Mouse (Mus musculus): ENCODE measurements around the gene 5031439G07Rik.
"Not testable (repeated sequence)": the region's sequence is repeated elsewhere in the genome, so short reads cannot be mapped to it uniquely, and the experiment has no call there.

5031439G07Rik gene

DNA sequence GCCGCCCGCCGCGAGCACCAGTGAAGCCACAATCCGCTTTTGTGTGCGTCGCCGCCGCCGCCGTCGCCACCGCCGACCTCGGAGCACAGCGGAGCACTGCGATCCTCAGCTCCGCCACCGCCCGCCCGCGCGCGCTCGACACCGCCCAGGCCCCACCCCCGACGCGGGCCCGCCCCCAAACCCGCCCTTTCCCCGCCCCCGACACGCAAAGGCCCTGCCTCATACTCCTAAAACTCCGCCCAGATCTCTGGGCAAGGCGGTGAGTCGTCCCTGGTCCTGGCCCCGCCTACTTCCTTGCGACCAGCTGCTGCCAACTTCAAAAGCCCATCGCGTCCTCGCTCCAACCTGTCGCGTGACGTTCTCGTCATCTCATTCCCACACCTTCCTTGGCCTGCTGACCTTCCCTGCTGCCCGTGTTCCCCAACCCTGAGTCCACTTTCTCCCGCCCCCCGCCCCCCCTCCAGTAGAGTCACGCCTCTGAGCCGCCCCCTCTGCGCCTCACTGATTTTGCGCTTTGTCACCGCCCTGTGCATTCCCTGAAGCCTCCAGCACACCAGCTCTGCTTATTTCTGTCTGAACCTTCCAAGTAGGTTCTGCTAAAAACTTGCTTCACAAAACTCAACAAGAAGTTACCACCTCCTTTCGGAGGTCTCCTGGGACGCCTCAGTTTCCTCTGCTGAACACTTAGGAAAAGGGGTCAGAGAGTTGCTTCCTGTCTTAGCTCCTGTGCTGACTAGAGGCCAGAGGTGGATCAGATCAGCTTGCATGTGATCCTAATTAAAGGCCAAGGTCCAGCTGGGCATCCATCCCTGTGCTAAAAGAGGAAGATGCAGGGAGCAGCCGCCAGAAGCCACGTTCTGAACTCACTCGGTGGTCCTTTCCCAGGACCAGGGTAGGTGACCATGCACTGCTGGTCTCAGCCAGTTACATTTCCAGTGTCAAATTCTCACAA is at the start of gene 5031439G07Rik:
5031439G07Rik (minus strand) TSS at position 678 of the 952 bp plus-strand sequence.
- DNase-seq (ENCODE audit: low read depth, low spot score) = peak; percentile 90

DNA sequence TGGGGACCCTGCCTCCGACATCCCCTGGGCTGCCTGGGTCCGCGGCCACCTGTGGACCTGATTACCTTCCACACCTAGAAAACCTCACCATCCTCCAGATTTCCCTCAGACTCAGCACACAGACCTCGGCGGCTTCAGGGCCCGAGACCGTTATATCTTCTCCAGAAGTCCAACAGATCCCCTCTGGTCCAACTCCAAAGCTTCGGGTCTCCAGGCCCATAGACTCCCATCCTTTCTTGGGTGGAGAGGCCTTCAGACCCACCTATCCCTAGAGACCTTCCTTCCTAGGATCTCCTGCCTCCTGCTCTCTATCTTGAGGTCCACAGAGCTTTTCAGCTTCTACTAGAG is 49.0 kb upstream of the 5031439G07Rik start:
- DNase-seq (ENCODE audit: low read depth, low spot score) = no peak

DNA sequence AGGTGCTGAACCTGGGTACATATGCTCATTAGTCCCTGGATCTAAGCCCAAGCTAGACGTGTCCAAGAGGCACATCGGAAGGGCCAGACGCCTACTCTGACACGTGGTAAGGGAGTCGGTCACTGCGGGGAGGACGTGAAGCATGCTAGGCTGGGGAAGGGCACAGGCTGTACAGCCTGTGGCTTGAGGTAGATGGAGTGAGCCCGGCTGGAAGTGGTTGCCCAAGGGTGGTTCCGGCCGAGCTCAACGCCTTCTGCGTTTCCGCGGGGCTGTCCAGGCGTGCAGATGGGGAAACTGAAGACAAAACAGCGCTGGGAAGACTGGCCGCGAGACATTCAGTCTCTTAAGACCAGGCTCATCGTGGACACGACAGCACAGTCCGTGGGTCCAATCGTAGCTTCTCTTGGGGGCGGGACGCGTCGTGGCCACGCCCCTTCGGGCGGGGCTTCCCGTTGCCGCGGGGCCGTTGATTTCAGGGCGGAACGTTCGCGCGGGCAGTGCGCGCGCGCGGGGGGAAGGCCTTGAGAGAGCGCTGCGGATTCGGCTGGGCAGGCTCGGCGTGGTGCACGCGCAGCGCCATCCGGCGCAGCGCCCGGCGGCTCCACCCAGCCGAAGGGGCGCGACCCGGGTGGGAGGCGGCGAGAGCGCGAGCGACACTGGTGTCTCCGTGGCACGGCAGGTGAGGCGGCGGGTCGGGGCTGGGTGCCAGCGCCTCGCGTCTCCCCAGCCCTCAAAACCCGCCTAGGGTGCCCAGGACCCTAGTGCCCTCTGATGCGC is 48.4 kb upstream of the 5031439G07Rik start:
- DNase-seq (ENCODE audit: low read depth, low spot score) = peak; percentile 87

DNA sequence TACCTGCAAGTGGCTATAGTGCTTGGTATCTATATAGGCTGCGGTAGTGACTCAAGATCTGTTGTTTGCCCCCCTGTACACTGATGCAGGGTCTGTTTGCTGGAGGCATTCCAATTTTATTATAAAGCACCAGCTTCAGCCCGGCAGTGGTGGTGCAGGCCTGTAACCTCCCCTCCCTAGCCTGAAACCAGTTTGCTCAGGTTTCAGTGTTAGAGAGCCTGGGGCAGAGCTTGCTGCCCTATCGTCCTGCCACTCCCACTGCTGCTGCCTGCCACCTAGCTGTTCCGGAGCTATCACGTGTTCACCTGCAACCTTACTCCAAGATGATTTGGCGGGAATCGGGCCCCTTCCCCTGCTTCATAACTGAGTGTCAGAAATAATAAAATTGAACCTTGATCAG is 45.6 kb upstream of the 5031439G07Rik start:
- DNase-seq (ENCODE audit: low read depth, low spot score) = not testable (repeated sequence)

DNA sequence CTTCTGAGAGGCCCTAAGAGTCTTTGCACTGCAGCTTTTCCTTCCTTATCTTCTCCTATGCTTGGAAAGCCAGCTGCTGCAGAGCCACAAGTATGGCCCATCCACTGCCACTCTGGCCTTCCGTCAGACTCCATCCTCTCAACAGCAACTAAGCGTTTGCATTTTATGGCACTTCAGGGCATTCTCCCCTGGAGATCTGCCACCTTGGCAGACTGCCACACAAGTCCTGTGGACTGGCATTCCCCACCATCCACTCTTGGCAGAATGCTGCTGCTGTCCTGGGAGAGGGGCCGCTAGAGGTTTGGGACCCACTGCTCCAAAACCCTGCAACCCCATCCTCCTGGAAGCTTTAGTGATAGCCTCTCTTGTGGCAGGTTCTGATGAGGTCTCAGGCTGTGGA is 43.5 kb upstream of the 5031439G07Rik start:
- no peak for DNase-seq (ENCODE audit: low read depth, low spot score)

DNA sequence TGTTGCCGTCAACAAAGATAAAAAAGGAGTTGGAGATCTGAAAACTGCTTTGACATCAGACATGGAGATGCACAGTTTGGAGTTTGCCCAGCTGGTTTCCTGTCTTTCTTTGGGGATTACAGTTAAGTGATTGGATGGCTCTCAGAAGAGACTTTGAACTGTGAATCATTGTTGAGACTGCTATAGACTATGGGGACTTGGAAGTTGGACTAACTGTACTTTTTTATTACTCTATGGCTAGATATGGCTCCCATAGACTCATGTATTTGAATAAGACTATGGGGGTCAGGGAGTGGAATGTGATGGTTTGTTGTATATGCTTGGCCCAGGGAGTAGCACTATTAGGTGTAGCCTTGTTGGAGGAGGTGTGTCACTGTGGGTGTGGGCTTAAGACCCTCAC is 42.3 kb upstream of the 5031439G07Rik start:
- not testable (repeated sequence) for DNase-seq (ENCODE audit: low read depth, low spot score)

DNA sequence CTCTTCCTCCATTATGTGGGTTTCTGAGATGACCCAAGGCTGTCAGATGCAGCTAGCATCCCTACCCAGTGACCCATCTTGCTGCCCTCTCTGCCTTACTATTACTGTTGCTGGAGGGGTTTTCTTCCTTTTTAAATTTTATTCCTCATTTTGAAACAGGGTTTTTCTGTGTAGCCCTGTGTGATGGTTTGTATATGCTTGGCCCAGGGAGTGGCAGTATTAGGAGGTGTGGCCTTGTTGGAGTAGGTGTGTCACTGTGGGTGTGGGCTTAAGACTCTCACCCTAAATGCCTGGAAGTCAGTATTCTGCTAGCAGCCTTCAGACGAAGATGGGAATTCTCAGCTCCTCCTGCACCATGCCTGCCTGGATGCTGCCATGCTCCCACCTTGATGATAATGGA is 40.3 kb upstream of the 5031439G07Rik start, which contains the start of gene Fam118a:
Fam118a (plus strand) TSS at position 301 of the 400 bp plus-strand sequence.
- DNase-seq (ENCODE audit: low read depth, low spot score) = not testable (repeated sequence)

DNA sequence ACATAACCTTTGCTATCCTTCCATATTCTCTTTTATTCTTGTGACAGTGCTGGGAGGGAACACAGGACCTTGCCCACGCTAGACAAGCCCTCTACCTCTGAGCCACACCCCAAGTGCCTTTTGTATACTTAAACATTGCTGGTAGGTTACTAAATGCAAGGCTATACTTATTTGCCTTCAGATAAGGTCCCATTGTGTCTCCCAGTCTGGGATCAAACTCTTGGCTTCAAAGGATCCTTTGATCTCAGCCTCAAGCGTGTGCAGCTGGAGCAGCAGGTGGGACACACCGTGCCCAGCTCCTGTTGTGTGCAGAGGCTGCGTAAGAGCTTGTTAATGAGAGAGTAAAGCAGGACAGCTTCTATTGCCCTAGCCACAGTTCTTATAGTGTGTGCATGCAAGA is 39.4 kb upstream of the 5031439G07Rik start:
- DNase-seq (ENCODE audit: low read depth, low spot score) = peak; percentile 47

DNA sequence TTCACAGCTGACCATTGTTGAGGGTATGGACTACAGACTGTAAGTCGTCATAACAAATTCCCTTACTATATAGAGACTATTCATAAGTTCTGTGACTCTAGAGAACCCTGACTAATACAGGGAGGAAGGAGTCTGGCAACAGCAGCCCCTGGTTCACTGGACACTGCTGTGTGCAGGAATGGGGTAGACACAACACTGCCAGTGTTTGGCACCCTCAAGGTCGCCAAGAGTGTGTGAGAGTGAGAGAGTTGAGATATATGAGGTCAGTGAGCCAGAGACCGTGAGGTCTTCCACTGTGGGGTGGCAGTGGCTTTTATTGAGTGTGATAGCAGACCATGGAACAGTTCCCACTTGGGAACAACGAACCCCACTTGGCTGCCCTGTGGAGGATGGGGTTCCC is 37.8 kb upstream of the 5031439G07Rik start:
- DNase-seq (ENCODE audit: low read depth, low spot score) = no peak

DNA sequence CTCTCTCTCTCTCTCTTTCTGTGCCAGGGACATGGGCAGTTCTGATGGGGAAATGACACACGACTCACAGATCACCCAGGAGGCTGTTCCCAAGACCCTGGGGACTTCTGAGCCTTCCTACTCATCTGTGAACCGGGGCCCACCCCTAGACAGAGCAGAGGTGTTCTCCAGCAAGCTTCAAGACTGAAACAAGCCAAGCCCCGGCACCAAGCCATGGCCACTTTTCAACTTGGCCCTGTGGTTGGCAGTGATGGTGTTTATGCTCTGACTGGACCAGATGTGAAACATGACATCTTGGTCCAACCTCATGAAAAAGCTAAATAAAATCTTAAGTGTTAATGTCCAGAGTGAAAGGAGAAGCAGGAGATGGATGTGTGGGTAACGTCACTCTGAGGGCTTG is 33.9 kb upstream of the 5031439G07Rik start:
- DNase-seq (ENCODE audit: low read depth, low spot score) = no peak

DNA sequence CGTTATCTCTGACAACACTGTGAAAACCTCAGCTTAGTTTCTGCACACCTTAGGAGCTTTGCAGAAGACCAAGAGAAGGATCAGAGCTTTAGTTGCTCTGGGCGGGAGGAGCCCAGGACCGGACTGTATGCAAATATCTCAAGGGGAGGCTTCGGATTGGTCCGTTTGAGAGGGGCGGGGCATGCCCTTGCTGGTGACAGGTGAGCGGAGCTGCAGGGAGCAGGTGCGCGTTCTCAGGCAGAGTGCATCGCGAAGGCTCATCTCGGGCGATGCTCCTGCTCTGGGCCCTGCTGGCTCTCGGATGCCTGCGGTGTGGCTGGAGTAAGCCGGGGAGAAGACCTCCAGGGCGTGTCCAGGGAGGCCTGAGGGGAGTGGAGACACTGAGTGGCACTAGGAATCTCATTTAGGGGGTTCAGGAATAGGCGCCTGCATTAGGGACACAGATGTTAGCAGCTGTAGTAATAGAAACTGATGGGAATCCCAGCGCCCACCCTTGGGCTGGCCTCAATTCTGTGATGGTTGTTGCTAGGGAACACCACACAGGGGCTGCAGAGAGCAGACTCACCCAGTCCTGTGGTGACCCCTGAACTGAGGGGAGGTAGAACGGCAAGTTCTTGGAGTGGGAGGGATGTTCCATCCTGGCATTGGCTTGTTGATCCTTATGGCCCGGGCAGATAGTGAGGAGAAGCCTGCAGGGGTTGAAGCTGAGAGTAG is 28.8 kb upstream of the 5031439G07Rik start, which contains the start of gene Upk3a:
Upk3a (plus strand) TSS at position 191 of the 714 bp plus-strand sequence.
- no peak for DNase-seq (ENCODE audit: low read depth, low spot score)

DNA sequence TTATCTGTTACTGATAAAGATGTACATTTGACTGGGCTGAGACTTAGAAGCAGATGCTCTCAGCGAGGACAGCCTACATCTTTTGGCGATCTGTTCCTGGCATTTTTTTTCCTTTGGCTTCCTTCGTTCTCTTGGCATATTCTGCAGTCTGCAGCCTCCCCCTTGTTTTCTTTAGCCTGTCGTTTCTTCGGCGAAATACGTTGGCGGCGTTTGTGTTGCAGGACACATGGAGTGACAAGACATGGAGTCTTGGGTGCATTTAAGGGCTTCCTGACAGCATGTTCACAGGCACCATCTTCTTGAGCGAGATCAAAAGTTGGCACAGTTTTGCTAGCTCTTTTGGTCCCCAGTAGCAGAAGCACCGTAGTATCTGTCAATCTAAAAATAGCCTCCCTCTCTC is 27.4 kb upstream of the 5031439G07Rik start:
- DNase-seq (ENCODE audit: low read depth, low spot score) = no peak

DNA sequence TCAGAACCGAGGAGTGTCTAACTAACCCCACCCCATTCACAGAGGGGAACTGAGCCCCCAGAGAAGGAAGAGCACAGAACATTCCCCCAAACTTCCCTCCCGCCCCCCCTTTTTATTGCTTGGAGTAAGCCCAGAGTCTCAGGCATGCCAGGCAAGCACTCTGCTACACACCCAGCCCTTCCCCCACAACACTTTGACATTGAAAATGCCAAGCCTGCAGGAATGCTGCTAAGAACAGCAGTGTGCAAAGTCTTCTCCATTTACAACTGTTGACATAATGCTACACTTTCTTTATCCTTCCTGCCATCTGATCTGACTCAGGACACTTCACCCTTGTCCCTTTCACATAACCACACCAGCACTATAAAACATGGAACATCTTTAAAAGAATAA is 24.3 kb upstream of the 5031439G07Rik start:
- DNase-seq (ENCODE audit: low read depth, low spot score) = no peak

DNA sequence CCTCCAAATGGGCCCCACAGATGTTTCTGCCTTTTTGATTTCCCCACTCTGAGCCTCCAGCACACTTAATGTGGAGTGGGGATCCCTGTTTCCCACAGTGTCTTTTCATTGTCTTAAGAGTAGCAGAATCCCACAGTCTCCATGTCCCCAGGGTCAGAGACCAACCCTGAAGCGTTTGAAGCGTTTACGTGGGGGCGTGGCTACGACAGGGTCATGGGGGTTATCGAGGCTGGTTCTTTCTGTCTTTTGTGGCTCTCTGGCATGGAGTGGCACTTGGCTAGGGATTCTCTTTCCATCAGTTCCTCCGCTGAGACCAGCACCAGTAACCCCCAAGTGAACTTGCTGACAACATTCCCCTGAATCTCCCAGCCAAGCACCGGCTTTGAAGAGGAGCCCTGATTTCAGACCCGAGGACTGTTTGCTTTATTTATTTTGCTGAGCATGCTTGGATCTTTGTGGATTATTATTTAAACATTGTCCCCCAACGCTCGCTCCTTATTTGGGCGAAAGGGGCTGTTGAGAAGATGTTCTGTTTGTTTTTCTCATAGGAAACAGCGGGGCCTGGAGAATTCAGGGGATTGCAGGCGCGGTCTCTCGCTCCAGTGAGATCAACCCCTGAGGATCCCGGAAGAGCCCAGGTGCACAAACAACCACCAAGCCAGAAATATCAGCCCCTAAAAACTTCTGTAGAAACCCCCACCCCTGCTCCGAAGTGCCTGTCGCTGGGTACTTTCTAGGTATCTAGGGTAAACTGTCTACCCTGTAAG is 23.7 kb upstream of the 5031439G07Rik start:
- DNase-seq (ENCODE audit: low read depth, low spot score) = no peak

DNA sequence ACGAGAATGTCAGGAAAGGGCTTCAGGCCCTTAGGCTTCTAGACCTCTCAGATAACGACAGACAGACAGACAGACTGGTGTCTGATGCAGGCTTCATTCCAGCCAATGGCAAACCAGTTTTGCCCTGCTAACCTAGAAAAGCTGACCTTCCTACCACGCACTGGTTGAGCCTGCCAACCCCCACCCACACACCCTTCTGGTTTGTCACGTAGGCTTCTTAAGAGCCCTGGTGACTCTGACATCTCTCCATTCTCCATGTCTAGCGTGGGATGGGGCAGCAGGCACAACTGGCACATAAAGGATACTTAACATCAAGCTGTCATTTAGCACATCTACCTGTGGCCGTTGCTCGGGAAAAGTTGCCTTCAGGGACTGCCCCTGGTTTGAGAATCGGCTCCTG is 21.3 kb upstream of the 5031439G07Rik start:
- no peak for DNase-seq (ENCODE audit: low read depth, low spot score)

DNA sequence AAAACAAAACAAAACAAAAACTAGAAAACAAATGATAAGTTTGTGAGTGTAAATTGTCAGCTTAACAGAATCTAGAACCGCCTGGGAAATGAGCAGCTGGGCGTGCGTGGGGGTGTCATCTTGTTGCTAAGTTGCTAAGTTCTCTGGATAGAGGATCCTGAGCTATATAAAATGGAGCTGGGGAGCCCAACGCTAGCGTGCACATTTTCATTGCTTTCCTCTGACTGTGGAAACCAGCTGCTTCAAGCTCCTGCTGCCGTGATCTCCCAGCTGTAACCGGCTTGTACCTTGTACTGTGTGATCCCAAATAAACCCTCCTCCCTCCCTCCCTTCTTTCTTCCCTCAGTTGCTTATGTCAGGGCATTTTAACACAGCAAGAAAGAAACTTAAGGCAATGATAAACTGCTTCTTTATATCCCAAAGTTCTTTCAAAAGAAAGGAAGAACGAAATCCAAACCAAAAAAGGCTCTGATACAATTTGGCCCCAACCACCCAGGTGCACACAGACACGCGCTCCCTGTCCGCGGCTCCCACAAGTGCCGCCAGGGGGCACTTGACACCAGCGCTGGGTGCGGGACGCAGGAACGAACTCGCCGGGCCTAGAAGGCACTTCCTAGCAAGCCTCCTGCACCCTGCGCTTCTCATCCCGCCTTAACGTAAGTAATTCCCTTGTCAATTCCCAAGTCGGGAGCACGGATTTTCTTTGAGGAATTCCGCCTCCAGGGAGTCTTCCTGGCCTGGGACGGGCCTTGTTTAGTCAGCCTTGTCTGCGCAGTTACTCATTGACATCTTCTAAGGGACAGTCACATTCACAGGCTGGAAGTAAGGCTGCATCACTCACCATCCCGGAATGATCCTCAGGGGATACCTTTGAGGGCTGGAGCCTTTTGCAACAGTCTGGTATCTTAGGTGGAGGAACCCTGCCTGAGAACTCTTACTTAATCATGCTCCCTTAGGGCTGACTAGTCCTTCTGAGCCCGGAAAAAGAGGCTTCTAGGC is 12.9 kb upstream of the 5031439G07Rik start:
- DNase-seq (ENCODE audit: low read depth, low spot score) = peak; percentile 61

DNA sequence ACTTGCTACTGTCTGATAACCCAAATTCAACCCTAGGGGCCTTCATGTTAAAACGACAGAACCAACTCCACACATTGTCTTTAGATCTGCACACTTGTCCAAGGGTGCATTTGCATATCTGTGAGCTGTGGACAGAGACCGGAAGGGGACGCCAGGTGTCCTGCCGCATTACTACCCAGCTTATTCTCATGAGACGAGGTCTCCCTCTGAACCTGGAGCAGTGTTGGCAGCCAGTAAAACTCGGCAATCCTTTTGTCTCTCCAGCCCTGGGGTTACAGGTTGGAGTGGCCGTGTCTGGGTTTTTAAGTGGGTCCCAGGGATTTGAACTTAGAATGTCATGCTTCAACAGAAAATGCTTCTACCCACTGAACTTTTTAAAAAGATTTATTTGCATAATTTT is 11.6 kb upstream of the 5031439G07Rik start:
- no peak for DNase-seq (ENCODE audit: low read depth, low spot score)

DNA sequence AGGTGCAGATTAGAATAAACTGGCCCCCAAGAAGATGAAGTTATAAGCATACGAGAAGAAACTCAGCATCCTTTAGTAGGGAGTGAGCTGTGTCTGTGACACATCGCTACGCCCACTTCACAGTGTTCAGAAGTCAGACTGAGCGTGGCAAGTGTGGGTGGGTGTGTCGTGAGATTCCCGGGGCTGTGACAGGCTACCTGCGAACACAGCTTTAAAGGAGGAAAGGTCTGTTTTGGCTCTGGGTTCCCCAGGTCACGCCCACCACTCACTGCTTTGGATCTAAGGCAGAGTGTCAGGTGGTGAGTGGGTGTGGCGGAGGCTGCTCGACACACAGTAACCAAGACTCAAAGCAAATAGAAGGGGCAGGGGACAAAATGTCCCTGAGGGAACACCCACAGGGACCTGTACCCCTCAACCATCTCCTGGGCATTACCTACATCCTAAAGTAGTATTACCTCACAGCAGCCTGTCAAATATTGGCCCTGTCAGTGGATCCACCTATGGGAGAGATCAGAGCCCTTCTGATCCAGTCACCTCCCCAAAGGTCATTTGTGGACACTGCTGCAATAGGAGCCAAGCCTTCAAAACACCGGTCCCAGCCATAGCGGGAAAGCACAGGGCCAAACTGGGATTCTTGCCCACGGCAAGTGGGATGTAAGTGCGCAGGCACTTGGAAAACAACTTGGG is 9.6 kb upstream of the 5031439G07Rik start:
- no peak for DNase-seq (ENCODE audit: low read depth, low spot score)

DNA sequence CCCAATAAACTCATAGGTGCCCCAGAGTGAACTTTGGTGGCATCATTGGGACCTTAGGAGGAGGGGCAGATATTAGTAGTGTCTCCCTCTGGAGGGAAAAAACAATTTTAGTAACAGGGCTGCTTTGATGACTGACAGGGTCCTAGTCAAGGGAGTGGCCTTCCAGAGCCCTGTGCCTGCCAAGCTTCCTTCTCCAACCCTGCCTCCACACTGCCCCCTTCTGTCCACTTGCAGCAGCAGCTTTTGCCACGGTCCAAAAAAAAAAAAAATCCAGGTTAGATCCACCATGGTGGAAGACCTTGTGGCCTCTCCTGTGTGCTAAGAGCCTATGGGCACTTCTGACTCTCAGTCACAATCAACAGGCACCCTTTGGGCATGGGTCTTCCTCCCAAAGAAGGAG is 7.6 kb upstream of the 5031439G07Rik start:
- peak; percentile 56 for DNase-seq (ENCODE audit: low read depth, low spot score)
